Mouse (Mus musculus): ENCODE data around the gene Fzr1.

- TF ChIP-seq MAFK (IDR thresholded peaks at IDR 0.05; ENCODE audit: borderline replicate concordance, low read depth, low read length), result no peak
- no peak for TF ChIP-seq USF2 (IDR thresholded peaks at IDR 0.05; ENCODE audit: borderline replicate concordance in 1 of 2, insufficient read depth in 1 of 2, low read depth in 1 of 2, low read length in 2 of 2)
- TF ChIP-seq E2F4 (IDR thresholded peaks at IDR 0.05; ENCODE audit: borderline replicate concordance, low read depth, low read length), result no peak
- no peak for TF ChIP-seq POLR2A (IDR thresholded peaks at IDR 0.05; ENCODE audit: control insufficient read depth in 1 of 2, insufficient read depth in 1 of 2, low read depth in 1 of 2, low read length in 2 of 2, poor library complexity in 1 of 2)
- no peak for TF ChIP-seq CTCF (IDR thresholded peaks at IDR 0.05 in 2 of 3, conservative IDR thresholded peaks at IDR 0.05 in 1 of 3; ENCODE audit: control insufficient read depth in 1 of 3, insufficient read depth in 1 of 3, low read depth in 2 of 3, low read length in 3 of 3, poor library complexity in 1 of 3, severe bottlenecking in 1 of 3)
- TF ChIP-seq EP300 (IDR thresholded peaks at IDR 0.05; ENCODE audit: low read depth in 1 of 2, low read length in 2 of 2), result no peak
- no peak for TF ChIP-seq RAD21 (IDR thresholded peaks at IDR 0.05; ENCODE audit: low read depth, low read length)
- no peak for TF ChIP-seq CHD1 (IDR thresholded peaks at IDR 0.05; ENCODE audit: low read depth, low read length)
- TF ChIP-seq ZNF384 (IDR thresholded peaks at IDR 0.05; ENCODE audit: low read depth, low read length), result no peak
- no peak for TF ChIP-seq JUND (IDR thresholded peaks at IDR 0.05; ENCODE audit: low read depth, low read length)
Observed at GRCm38 (mm10) chr10:81396749-81397148, 18.4 kb upstream of the Fzr1 start.

All from MEL (cell line).